Mouse (Mus musculus): ENCODE measurements around the gene Gadd45g. TPM values are rescaled to one million over a fixed set of nuclear protein-coding genes. Genes with fewer than 3 reads are reported as not detected.
A peak's percentile ranks its signal among the peaks of the same experiment; 100 is the strongest.

The Gadd45g gene
- polyA plus RNA-seq, 1 experiment from 2014 or later: 145 TPM

GRCm38 (mm10) chr13:51846868-51847793 lies 653 bp downstream of the Gadd45g start:
- Histone ChIP-seq H3K4me1 (peaks cover 51% of the 10 kb centered on the region), H3K9me3 (no peaks in the 10 kb centered on the region), H3K4me2 (replicated peaks) (peak overlapping the region; percentile 76), H3K27me3 (peaks cover 15% of the 10 kb centered on the region; the same call in 1 of the 2 replicates), H3K4me3 (peak overlapping the region; percentile 49), H3K27ac (replicated peaks) (peak overlapping the region; percentile 90), H3K9ac (replicated peaks) (peak overlapping the region; percentile 58), H3K36me3 (no peaks in the 10 kb centered on the region)
- WGBS: under 1% methylated on average over 63 of the region's 63 CpGs
- peak; percentile 37 for ATAC-seq (replicated peaks)

- peaks cover 16% of the 10 kb centered on the region; the same call in 1 of the 2 replicates for H3K27me3 ChIP-seq
- H3K9me3 ChIP-seq: no peaks in the 10 kb centered on the region
- H3K4me2 ChIP-seq (replicated peaks): peak overlapping the region; percentile 76
- H3K4me3 ChIP-seq: peak overlapping the region; percentile 49
- H3K4me1 ChIP-seq: peaks cover 48% of the 10 kb centered on the region
- no peaks in the 10 kb centered on the region for H3K36me3 ChIP-seq
- WGBS: under 1% methylated on average over 31 of the region's 31 CpGs
- ATAC-seq (replicated peaks): no peak
- peak overlapping the region; percentile 58 for H3K9ac ChIP-seq (replicated peaks)
- H3K27ac ChIP-seq (replicated peaks): peak overlapping the region; percentile 90
Observed at GRCm38 (mm10) chr13:51847979-51848480, 1.6 kb downstream of the Gadd45g start.

GRCm38 (mm10) chr13:51848481-51849240 lies 2.2 kb downstream of the Gadd45g start:
- Histone ChIP-seq H3K4me1 (peaks cover 50% of the 10 kb centered on the region), H3K27ac (replicated peaks) (peak overlapping the region; percentile 90), H3K9me3 (no peaks in the 10 kb centered on the region), H3K4me3 (peak overlapping the region; percentile 49), H3K9ac (replicated peaks) (peak overlapping the region; percentile 58), H3K27me3 (peaks cover 15% of the 10 kb centered on the region; the same call in 1 of the 2 replicates), H3K36me3 (no peaks in the 10 kb centered on the region), H3K4me2 (replicated peaks) (peak overlapping the region; percentile 76)
- WGBS: under 1% methylated on average over 20 of the region's 20 CpGs
- no peak for ATAC-seq (replicated peaks)

GRCm38 (mm10) chr13:51849241-51850033 lies 3.0 kb downstream of the Gadd45g start:
- peak overlapping the region; percentile 90 for H3K27ac ChIP-seq (replicated peaks)
- WGBS: 4% methylated on average over 25 of the region's 25 CpGs

GRCm38 (mm10) chr13:51850565-51850964 lies 4.1 kb downstream of the Gadd45g start:
- H3K27me3 ChIP-seq: peaks cover 10% of the 10 kb centered on the region; the same call in 1 of the 2 replicates
- WGBS: 55% methylated on average over 1 of the region's 1 CpGs
- no peak for ATAC-seq (replicated peaks)
- peaks cover 50% of the 10 kb centered on the region for H3K4me1 ChIP-seq
- H3K36me3 ChIP-seq: no peaks in the 10 kb centered on the region
- H3K27ac ChIP-seq (replicated peaks): no peak overlapping the region
- no peaks in the 10 kb centered on the region for H3K9me3 ChIP-seq
- H3K4me3 ChIP-seq: no peak overlapping the region
- H3K4me2 ChIP-seq (replicated peaks): no peak overlapping the region
- H3K9ac ChIP-seq (replicated peaks): no peak overlapping the region

More at GRCm38 (mm10) chr13:51849241-51850033, 3.0 kb downstream of the Gadd45g start:
- Histone ChIP-seq H3K9ac (replicated peaks) (0 out of 2 replicates have a peak overlapping the region, but pooled peaks have one; percentile 1), H3K9me3 (no peaks in the 10 kb centered on the region), H3K4me3 (peak overlapping the region; percentile 49), H3K4me1 (peaks cover 57% of the 10 kb centered on the region), H3K36me3 (no peaks in the 10 kb centered on the region), H3K27me3 (peaks cover 10% of the 10 kb centered on the region; the same call in 1 of the 2 replicates), H3K4me2 (replicated peaks) (peak overlapping the region; percentile 76)
- ATAC-seq (replicated peaks): no peak

GRCm38 (mm10) chr13:51852560-51853190 lies 6.2 kb downstream of the Gadd45g start:
- 37% methylated on average over 7 of the region's 7 CpGs for WGBS

GRCm38 (mm10) chr13:51853301-51854243 lies 7.1 kb downstream of the Gadd45g start:
- H3K27me3 ChIP-seq: peaks cover 10% of the 10 kb centered on the region; the same call in 1 of the 2 replicates
- no peaks in the 10 kb centered on the region for H3K36me3 ChIP-seq
- no peak overlapping the region for H3K4me2 ChIP-seq (replicated peaks)
- 16% methylated on average over 16 of the region's 16 CpGs for WGBS
- H3K4me1 ChIP-seq: peaks cover 33% of the 10 kb centered on the region
- 0 out of 2 replicates have a peak overlapping the region, but pooled peaks have one; percentile 3 for H3K27ac ChIP-seq (replicated peaks)
- no peak overlapping the region for H3K9ac ChIP-seq (replicated peaks)
- H3K4me3 ChIP-seq: no peak overlapping the region
- H3K9me3 ChIP-seq: no peaks in the 10 kb centered on the region
- ATAC-seq (replicated peaks): no peak

More at GRCm38 (mm10) chr13:51852560-51853190, 6.2 kb downstream of the Gadd45g start:
- H3K36me3 ChIP-seq: no peaks in the 10 kb centered on the region
- H3K4me2 ChIP-seq (replicated peaks): no peak overlapping the region
- no peak overlapping the region for H3K9ac ChIP-seq (replicated peaks)
- H3K4me1 ChIP-seq: peaks cover 42% of the 10 kb centered on the region
- peaks cover 10% of the 10 kb centered on the region; the same call in 1 of the 2 replicates for H3K27me3 ChIP-seq
- no peak overlapping the region for H3K27ac ChIP-seq (replicated peaks)
- no peaks in the 10 kb centered on the region for H3K9me3 ChIP-seq
- H3K4me3 ChIP-seq: no peak overlapping the region
- no peak for ATAC-seq (replicated peaks)

GRCm38 (mm10) chr13:51855584-51855983 lies 9.1 kb downstream of the Gadd45g start:
- H3K9ac ChIP-seq (replicated peaks): no peak overlapping the region
- no peak overlapping the region for H3K27ac ChIP-seq (replicated peaks)
- WGBS: 87% methylated on average over 5 of the region's 5 CpGs
- no peak for ATAC-seq (replicated peaks)
- H3K4me2 ChIP-seq (replicated peaks): no peak overlapping the region
- H3K4me3 ChIP-seq: no peak overlapping the region
- no peaks in the 10 kb centered on the region for H3K36me3 ChIP-seq
- peaks cover 17% of the 10 kb centered on the region for H3K4me1 ChIP-seq
- H3K9me3 ChIP-seq: no peaks in the 10 kb centered on the region
- H3K27me3 ChIP-seq: peaks cover 10% of the 10 kb centered on the region; the same call in 1 of the 2 replicates

- WGBS: 85% methylated on average over 5 of the region's 5 CpGs
- peaks cover 17% of the 10 kb centered on the region for H3K4me1 ChIP-seq
- H3K9ac ChIP-seq (replicated peaks): no peak overlapping the region
- H3K9me3 ChIP-seq: no peaks in the 10 kb centered on the region
- no peak for ATAC-seq (replicated peaks)
- H3K27ac ChIP-seq (replicated peaks): no peak overlapping the region
- no peak overlapping the region for H3K4me2 ChIP-seq (replicated peaks)
- H3K36me3 ChIP-seq: no peaks in the 10 kb centered on the region
- H3K4me3 ChIP-seq: no peak overlapping the region
- peaks cover 1% of the 10 kb centered on the region; the same call in 1 of the 2 replicates for H3K27me3 ChIP-seq
Observed at GRCm38 (mm10) chr13:51857156-51857555, 10.7 kb downstream of the Gadd45g start.

- no peaks in the 10 kb centered on the region for H3K36me3 ChIP-seq
- 63% methylated on average over 4 of the region's 4 CpGs for WGBS
- H3K9ac ChIP-seq (replicated peaks): no peak overlapping the region
- no peaks in the 10 kb centered on the region for H3K9me3 ChIP-seq
- H3K4me3 ChIP-seq: no peak overlapping the region
- no peak overlapping the region for H3K4me2 ChIP-seq (replicated peaks)
- ATAC-seq (replicated peaks): no peak
- no peak overlapping the region for H3K27ac ChIP-seq (replicated peaks)
- H3K27me3 ChIP-seq: no peaks in the 10 kb centered on the region
- H3K4me1 ChIP-seq: peaks cover 9% of the 10 kb centered on the region
Observed at GRCm38 (mm10) chr13:51858475-51858874, 12.0 kb downstream of the Gadd45g start.
